Comparison of ENCODE assay signal across 18 mouse cellular contexts in genomic region chr5:72459374-72460112, GRCm38 (mm10). TPM values are rescaled to one million over a fixed set of nuclear protein-coding genes. Genes with fewer than 3 reads are reported as not detected.
"Had no signal": no experiment of that assay in that cellular context is flagged by ENCODE, and none has a peak within 500 bp of the region (broad histone marks: within the 10 kb centered on the region; RNA-seq: fewer than 3 reads in every experiment).

No protein-coding gene starts in this region.

- ATAC-seq: intestine, postnatal 0 days; liver, postnatal 0 days had no signal

- H3K4me2 ChIP-seq: limb, embryonic 12.5 days; limb, embryonic 15.5 days; liver, embryonic 11.5 days; midbrain, embryonic 12.5 days had no signal

- H3K36me3 ChIP-seq: limb, embryonic 12.5 days; limb, embryonic 15.5 days; midbrain, embryonic 12.5 days had no signal

- DNase-seq: kidney, adult 2 months; kidney, postnatal 36 days; layer of hippocampus, postnatal 36 days; left cerebral cortex, postnatal 4 days; liver, postnatal 0 days; lung, postnatal 4 days; thymus, adult 18-20 months; thymus, postnatal 36 days had no signal

- H3K4me1 ChIP-seq: limb, embryonic 12.5 days; limb, embryonic 15.5 days; midbrain, embryonic 12.5 days had no signal

- H3K27ac ChIP-seq: kidney, postnatal 0 days; limb, embryonic 12.5 days; limb, embryonic 15.5 days; liver, embryonic 14.5 days; midbrain, embryonic 12.5 days had no signal

- H3K9me3 ChIP-seq: limb, embryonic 12.5 days; limb, embryonic 15.5 days; midbrain, embryonic 12.5 days had no signal

- H3K27me3 ChIP-seq: limb, embryonic 12.5 days; limb, embryonic 15.5 days; midbrain, embryonic 12.5 days had no signal

- H3K4me3 ChIP-seq: limb, embryonic 12.5 days; limb, embryonic 15.5 days; midbrain, embryonic 12.5 days had no signal

- H3K9ac ChIP-seq: limb, embryonic 12.5 days; limb, embryonic 15.5 days; liver, embryonic 14.5 days; liver, postnatal 0 days; midbrain, embryonic 12.5 days had no signal

RNA-seq across cellular contexts. Expression of gene Corin, which starts 44.7 kb away (rescaled TPM):
- total RNA-seq: layer of hippocampus, postnatal 36 days; megakaryocyte progenitor cell, adult 5-6 weeks; megakaryocyte-erythroid progenitor cell, adult 5-6 weeks had no signal
- polyA plus RNA-seq: small intestine, adult 2 months had no signal
